Mouse (Mus musculus) testis, adult 2 months (tissue): ENCODE measurements around the gene Sema3d.

Experiments used
- CTCF ChIP-seq: fragments of 200-500 bp; IDR thresholded peaks from 2 replicates; pipeline ENCODE4 v1.5.1; 2012; ENCODE audit warnings: low read depth, mild to moderate bottlenecking, inconsistent platforms, low read length, moderate library complexity; ENCODE audit not compliant: control insufficient read depth, insufficient read depth, insufficient replicate concordance
- POLR2A ChIP-seq: fragments of 200-500 bp; IDR thresholded peaks from 2 replicates; pipeline ENCODE4 v1.6.1; 2012; ENCODE audit warnings: low read depth, mild to moderate bottlenecking, inconsistent platforms, low read length, moderate library complexity; ENCODE audit not compliant: control insufficient read depth

GRCm38 (mm10) chr5:12383960-12384285, 738 bp downstream of the Sema3d start:
- TF ChIP-seq POLR2A, result no peak
- no peak for TF ChIP-seq CTCF
